11 mouse cellular contexts compared by ENCODE assay signal in the genomic region with DNA sequence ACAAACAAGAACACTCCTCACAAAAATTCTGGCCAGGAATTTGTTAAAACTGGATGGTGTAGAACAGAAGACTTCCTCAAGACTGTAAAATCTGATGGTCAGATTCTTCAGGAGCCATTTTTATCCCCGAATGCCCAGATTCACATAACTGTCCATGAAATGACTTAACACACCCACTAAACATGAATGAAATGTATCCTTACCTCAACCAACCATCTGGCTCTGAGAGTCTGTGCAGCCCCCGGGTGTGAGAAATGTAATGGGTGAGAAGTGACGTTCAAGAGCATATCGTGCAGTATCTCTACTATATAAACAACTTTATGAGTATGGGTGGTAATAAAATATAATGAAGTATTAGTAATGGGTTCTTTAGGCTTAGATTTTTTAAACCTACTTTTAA.
"Had no signal": no experiment of that assay in that cellular context is flagged by ENCODE, and none has a peak within 500 bp of the region (broad histone marks: within the 10 kb centered on the region; RNA-seq: fewer than 3 reads in every experiment).

No protein-coding gene starts in this region.

- DNase-seq: retina, postnatal 1 day; right cerebral cortex, postnatal 14 days; right cerebral cortex, postnatal 25 days; right cerebral cortex, postnatal 4 days; spleen, adult 18-20 months; thymus, adult 18-20 months; thymus, adult 2 months; thymus, postnatal 14 days; thymus, postnatal 25 days; thymus, postnatal 36 days; thymus, postnatal 4 days had no signal
